Mouse (Mus musculus): ENCODE measurements at regions not wholly inside any gene's neighbourhood (a gene's known extent, or its start where the extent isn't known, plus 50 kb on each side); places are given as distances from the start of the nearest gene placed in this dataset.
A peak's percentile ranks its signal among the peaks of the same experiment; 100 is the strongest.

GRCm38 (mm10) chr16:15052389-15052923 is 146.1 kb downstream of the Efcab1 start:
- DNase-seq (ENCODE audit: low spot score): no peak

DNA sequence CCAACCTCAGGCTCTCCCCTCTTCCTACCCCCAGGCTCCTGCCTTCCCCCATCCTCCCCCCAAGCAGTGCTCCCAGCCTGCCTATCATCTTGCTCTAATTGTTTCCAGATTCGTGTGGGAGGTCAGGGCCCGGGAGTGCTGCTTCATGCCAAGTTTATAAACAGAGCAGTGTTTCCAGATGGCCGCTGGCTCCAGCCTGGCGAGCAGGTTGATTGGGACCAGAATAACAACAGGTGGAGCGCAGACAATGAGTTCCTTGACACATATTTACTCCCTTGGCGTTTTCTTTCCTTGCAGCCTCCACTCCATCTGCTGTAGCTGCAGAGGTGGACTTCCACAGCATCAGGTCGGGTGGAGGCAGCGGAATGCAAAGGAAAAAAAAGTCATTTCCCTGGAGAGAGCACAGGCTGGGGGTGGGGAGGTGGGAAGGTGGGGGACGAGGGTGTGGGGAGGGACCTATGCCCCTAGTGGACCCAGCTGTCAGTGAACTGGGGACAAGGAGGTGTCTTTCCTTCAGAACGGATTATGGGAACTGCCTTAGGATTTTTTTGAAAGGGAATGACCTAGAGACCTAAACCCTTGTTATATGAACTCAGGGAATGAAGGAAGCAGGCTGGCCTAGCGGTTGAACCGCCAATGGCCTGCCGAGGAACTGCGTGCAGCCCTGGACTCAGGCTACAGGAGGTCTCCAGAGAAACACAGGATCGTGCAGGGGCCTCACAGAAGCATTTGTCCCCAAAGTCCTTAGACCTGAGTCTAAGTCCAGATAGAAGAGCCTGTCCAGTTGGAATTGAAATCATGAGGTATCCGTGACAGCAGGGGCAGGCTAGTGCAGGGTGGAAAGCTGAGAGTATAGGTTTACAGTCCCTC is 146.8 kb downstream of the Efcab1 start:
- peak; percentile 21 for DNase-seq (ENCODE audit: low spot score)

DNA sequence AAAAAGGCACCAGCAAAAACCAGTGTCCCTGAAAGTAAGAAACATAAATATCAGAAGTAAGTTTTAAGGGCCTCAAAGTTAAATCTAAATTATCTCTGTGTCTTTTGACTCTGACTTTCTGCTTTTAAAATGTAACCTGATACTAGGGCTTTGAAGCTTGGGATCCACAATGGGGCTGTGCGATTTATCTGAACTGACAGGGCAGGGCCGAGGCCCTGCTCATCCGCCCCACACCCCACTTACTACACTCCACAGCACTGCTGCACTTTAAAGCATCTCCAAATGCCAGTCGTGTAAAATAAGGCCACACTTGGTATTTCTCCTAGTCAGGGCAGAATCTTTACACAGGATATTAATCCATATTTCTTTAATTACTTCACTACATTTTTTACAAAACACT is 147.4 kb downstream of the Efcab1 start:
- no peak for DNase-seq (ENCODE audit: low spot score)

- DNase-seq (ENCODE audit: low spot score): no peak
Measured at GRCm38 (mm10) chr16:15054306-15055001, 148.0 kb downstream of the Efcab1 start.

GRCm38 (mm10) chr16:15055697-15056096 is 149.3 kb downstream of the Efcab1 start:
- DNase-seq (ENCODE audit: low spot score): no peak

- no peak for DNase-seq (ENCODE audit: low spot score)
Measured at GRCm38 (mm10) chr16:15070485-15070960, 164.1 kb downstream of the Efcab1 start.

DNA sequence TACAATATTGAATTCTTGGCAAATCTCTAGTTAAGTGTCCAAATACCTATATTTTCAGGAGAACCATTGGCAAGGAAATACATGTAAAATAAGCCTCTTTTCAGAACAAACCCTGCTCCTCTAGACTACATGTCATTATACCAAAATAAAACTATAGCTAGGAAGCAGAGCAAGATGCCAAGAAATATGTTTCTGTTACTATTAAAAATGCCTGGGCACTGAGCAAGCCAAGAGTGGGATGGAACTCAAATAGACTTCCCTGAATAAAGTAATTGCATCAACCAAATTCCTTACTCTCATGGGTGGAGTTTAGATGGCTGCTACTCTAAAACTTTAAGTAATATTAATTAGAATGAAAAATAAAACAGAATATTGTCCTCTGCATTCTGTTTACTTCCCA is 168.0 kb downstream of the Efcab1 start:
- DNase-seq (ENCODE audit: low spot score): no peak

GRCm38 (mm10) chr16:15083692-15084091 is 177.3 kb downstream of the Efcab1 start:
- DNase-seq (ENCODE audit: low spot score): no peak

- DNase-seq (ENCODE audit: low spot score): no peak
Measured at GRCm38 (mm10) chr16:15084147-15084752, 177.8 kb downstream of the Efcab1 start.

GRCm38 (mm10) chr16:15084753-15085728 is 178.6 kb downstream of the Efcab1 start:
- DNase-seq (ENCODE audit: low spot score): peak; percentile 41

- no peak for DNase-seq (ENCODE audit: low spot score)
Measured at GRCm38 (mm10) chr16:15086556-15086955, 180.2 kb downstream of the Efcab1 start.

DNA sequence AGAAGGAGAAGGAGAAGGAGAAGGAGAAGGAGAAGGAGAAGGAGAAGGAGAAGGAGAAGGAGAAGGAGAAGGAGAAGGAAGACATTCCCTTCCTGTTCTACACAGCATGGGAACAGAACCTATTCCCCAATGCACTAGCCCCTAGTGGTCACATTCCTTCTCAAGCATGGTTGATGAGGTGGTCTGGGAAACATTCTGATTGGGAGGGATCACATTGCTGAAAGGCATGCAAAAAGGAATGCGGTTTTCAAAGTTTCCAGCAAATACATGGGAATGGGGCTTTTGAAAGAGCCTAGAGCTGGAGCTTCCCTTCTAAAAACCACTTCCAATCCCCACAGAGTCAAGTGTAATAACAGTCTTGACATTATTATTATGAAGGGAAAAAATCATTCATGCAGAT is 197.5 kb downstream of the Efcab1 start:
- no peak for DNase-seq (ENCODE audit: low spot score)

- DNase-seq (ENCODE audit: low spot score): no peak
Measured at GRCm38 (mm10) chr16:15107234-15107633, 200.8 kb downstream of the Efcab1 start.

DNA sequence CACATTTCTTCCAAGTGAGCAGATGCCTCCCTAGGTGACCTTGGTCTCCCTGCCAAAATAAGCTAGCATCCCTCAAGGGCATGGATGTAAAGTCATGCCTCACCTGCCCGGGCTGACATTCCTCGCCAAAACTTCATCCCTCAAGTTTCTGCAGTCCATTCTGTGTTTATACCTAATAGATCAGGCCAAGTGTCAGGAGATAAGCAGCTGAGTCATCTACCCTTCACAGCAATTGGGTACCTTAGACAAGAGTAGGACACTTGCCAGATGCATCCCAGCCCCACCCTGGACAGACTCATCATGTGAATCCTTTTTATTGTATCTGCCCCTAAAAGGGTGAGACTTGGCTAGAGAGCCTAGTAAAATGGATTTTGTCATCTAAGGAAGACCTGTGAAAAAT is 204.1 kb upstream of the Gm21897 start:
- DNase-seq (ENCODE audit: low spot score): no peak

GRCm38 (mm10) chr16:15113989-15114556 is 203.2 kb upstream of the Gm21897 start:
- no peak for DNase-seq (ENCODE audit: low spot score)

GRCm38 (mm10) chr16:15114574-15115230 is 202.6 kb upstream of the Gm21897 start:
- DNase-seq (ENCODE audit: low spot score): no peak

GRCm38 (mm10) chr16:15115386-15115785 is 201.9 kb upstream of the Gm21897 start:
- no peak for DNase-seq (ENCODE audit: low spot score)

- no peak for DNase-seq (ENCODE audit: low spot score)
Measured at GRCm38 (mm10) chr16:15119799-15120198, 197.5 kb upstream of the Gm21897 start.

GRCm38 (mm10) chr16:15128996-15129395 is 188.3 kb upstream of the Gm21897 start:
- no peak for DNase-seq (ENCODE audit: low spot score)

GRCm38 (mm10) chr16:15129806-15130205 is 187.5 kb upstream of the Gm21897 start:
- DNase-seq (ENCODE audit: low spot score): no peak

Data from urinary bladder, adult 2 months (tissue).